Mouse (Mus musculus) lung, adult 2 months (tissue): ENCODE measurements at regions not wholly inside any gene's neighbourhood (a gene's known extent, or its start where the extent isn't known, plus 50 kb on each side); places are given as distances from the start of the nearest gene placed in this dataset.

Source experiments
- CTCF ChIP-seq: fragments of 200-500 bp; IDR thresholded peaks from 2 replicates; pipeline ENCODE4 v1.5.1; 2011; ENCODE audit warnings: mild to moderate bottlenecking, low read length, control low read depth; ENCODE audit not compliant: insufficient read depth
- POLR2A ChIP-seq: fragments of 200-500 bp; IDR thresholded peaks from 2 replicates; pipeline ENCODE4 v1.6.1; 2011; ENCODE audit warnings: low read depth, mild to moderate bottlenecking, control low read depth, low read length, borderline replicate concordance; ENCODE audit errors: extremely low read depth

GRCm38 (mm10) chr2:173409433-173409832, 113.0 kb upstream of the 1700021F07Rik start:
- TF ChIP-seq CTCF = no peak
- TF ChIP-seq POLR2A = no peak
